Mouse (Mus musculus) G1E (cell line): ENCODE measurements around the gene Ctsa. TPM values are rescaled to one million over a fixed set of nuclear protein-coding genes. Genes with fewer than 3 reads are reported as not detected.
"Not testable (repeated sequence)": the region's sequence is repeated elsewhere in the genome, so short reads cannot be mapped to it uniquely, and the experiment has no call there.

ENCODE experiments used
- ATAC-seq: 2 replicates; pipeline ENCODE4 v1.8.0; 2016; ENCODE audit warnings: mild to moderate bottlenecking; ENCODE audit not compliant: insufficient number of reproducible peaks, poor library complexity, low FRiP score, severe bottlenecking; ENCODE audit errors: extremely low read depth
- DNase-seq: peaks from one replicate; pipeline ENCODE4 v3.0.0; 2012; ENCODE audit warnings: low spot score
- H3K27me3 ChIP-seq: 2 replicates; pipeline ENCODE4 v1.6.1; 2012; ENCODE audit warnings: mild to moderate bottlenecking, low read length, inconsistent platforms; ENCODE audit not compliant: insufficient read depth
- H3K36me3 ChIP-seq: replicated peaks from 2 replicates; pipeline ENCODE3; 2012; ENCODE audit warnings: mild to moderate bottlenecking, inconsistent platforms
- H3K4me1 ChIP-seq: 2 replicates; pipeline ENCODE4 v1.6.1; 2012; ENCODE audit warnings: low read depth, low read length, inconsistent platforms, mixed read lengths; ENCODE audit not compliant: insufficient read depth
- H3K4me3 ChIP-seq: 2 replicates; pipeline ENCODE4 v1.5.1; 2012; ENCODE audit warnings: low read depth, mild to moderate bottlenecking, inconsistent platforms, low read length, moderate library complexity, mixed read lengths
- H3K9me3 ChIP-seq: replicated peaks from 2 replicates; pipeline ENCODE4 v1.6.1; 2012; ENCODE audit warnings: inconsistent platforms
- CTCF ChIP-seq: IDR thresholded peaks from 2 replicates; pipeline ENCODE4 v1.5.1; 2012; ENCODE audit warnings: low read depth, low read length, inconsistent platforms, mixed read lengths
- GATA1 ChIP-seq: IDR thresholded peaks from 2 replicates; pipeline ENCODE4 v1.6.1; 2012; ENCODE audit warnings: borderline replicate concordance, low read length, inconsistent platforms, mixed read lengths
- GATA2 ChIP-seq: IDR thresholded peaks from 2 replicates; pipeline ENCODE4 v1.6.1; 2012; ENCODE audit warnings: low read depth, low read length, inconsistent platforms, borderline replicate concordance
- POLR2AphosphoS5 ChIP-seq: IDR thresholded peaks from 2 replicates; pipeline ENCODE4 v1.6.1; 2012; ENCODE audit warnings: low read depth, low read length, inconsistent platforms; ENCODE audit not compliant: insufficient replicate concordance
- TAL1 ChIP-seq: conservative IDR thresholded peaks from 2 replicates; pipeline ENCODE4 v1.6.1; 2012; ENCODE audit warnings: low read depth, low read length, inconsistent platforms, mixed read lengths
- polyA plus RNA-seq: library from polyadenylated mRNA; stranded (reverse); fragments of >175 nt; gene quantifications from 2 replicates; pipeline ENCODE4 v1.2.3, GENCODE M21; 2012
- total RNA-seq, 2 experiments: library from RNA; stranded (forward) in 1 of 2; stranded (reverse) in 1 of 2; fragments of 200-1000 nt in 1 of 2; fragments of >200 nt in 1 of 2; fragmentation: Nextera tagmentation in 1 of 2; gene quantifications; 2 replicates each; pipeline ENCODE4 v1.2.3; 2014 to 2017

Ctsa gene
- total and polyA plus RNA-seq, 3 experiments, result 24.7 to 68.2 (median 58.7) TPM

GRCm38 (mm10) chr2:164793772-164794171 is 38.9 kb upstream of the Ctsa start:
- ATAC-seq, result no peak
- no peak for TF ChIP-seq TAL1
- no peak for TF ChIP-seq GATA1
- TF ChIP-seq POLR2AphosphoS5, result no peak
- TF ChIP-seq GATA2, result no peak
- no peak for TF ChIP-seq CTCF
- H3K27me3 ChIP-seq, result no peaks in the 10 kb centered on the region
- H3K4me1 ChIP-seq, result peaks cover 19% of the 10 kb centered on the region
- no peak for DNase-seq
- no peaks in the 10 kb centered on the region for H3K9me3 ChIP-seq
- H3K36me3 ChIP-seq, result peaks cover 91% of the 10 kb centered on the region
- H3K4me3 ChIP-seq, result no peak overlapping the region

GRCm38 (mm10) chr2:164794293-164794692 is 38.4 kb upstream of the Ctsa start:
- Histone ChIP-seq H3K4me1 (peaks cover 15% of the 10 kb centered on the region), H3K36me3 (peaks cover 91% of the 10 kb centered on the region), H3K27me3 (no peaks in the 10 kb centered on the region), H3K4me3 (no peak overlapping the region), H3K9me3 (no peaks in the 10 kb centered on the region)
- ATAC-seq (peak; percentile 49), DNase-seq (peak; percentile 83)
- TF ChIP-seq CTCF, result peak; percentile 89
- TF ChIP-seq GATA2, result no peak

- Histone ChIP-seq H3K4me3 (no peak overlapping the region), H3K9me3 (no peaks in the 10 kb centered on the region), H3K36me3 (peaks cover 93% of the 10 kb centered on the region), H3K27me3 (no peaks in the 10 kb centered on the region), H3K4me1 (peaks cover 6% of the 10 kb centered on the region; the same call in 1 of the 2 replicates)
- no peak for TF ChIP-seq CTCF
- TF ChIP-seq GATA1, result no peak
- no peak for TF ChIP-seq POLR2AphosphoS5
- no peak for TF ChIP-seq TAL1
- TF ChIP-seq GATA2, result no peak
- no peak for DNase-seq
- ATAC-seq, result no peak
These were observed 36.8 kb upstream of the Ctsa start for GRCm38 (mm10) chr2:164795868-164796267.

GRCm38 (mm10) chr2:164798554-164798953 is 34.1 kb upstream of the Ctsa start:
- not testable (repeated sequence) for H3K27me3 ChIP-seq, DNase-seq, H3K9me3 ChIP-seq, H3K4me3 ChIP-seq, ATAC-seq
- peaks cover 14% of the 10 kb centered on the region for H3K4me1 ChIP-seq
- peaks cover 92% of the 10 kb centered on the region for H3K36me3 ChIP-seq

GRCm38 (mm10) chr2:164800252-164801004 is 32.2 kb upstream of the Ctsa start:
- no peak for ATAC-seq
- no peaks in the 10 kb centered on the region for H3K9me3 ChIP-seq
- H3K36me3 ChIP-seq, result peaks cover 77% of the 10 kb centered on the region

DNA sequence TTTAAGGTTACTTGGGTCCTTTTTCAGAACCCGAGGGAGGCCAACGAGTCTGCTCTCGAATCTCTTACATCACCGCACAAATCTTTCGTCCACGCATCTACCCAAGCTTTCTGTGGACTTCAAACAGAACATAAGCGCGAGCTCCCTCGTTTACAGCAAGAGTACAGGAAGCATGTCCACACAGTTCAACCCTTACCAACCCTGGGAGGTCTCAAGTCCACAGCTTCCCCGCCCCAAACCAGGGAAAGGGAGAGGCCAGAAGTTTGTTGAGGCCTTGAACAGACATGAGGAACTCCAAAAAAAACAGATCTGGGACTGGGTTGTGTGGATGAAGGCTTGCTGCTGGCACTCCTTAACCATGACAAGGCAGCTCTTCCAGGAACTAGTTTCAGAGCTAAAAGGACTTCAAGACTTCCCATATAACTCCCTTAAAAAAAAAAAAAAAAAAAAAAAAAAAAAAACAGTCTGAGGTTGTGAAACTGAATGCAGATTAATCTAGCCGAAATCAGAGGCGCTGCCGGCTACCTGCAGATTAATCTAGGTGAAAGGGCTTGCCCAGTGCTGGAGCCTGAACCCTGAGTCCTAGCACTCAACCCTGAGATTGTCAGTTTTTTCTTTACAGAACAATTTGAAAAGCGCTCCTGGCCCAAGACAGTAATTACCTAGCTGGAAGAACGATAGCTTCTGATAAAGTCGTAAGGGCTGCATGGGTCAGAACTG is 29.3 kb upstream of the Ctsa start:
- ATAC-seq (no peak), DNase-seq (no peak)
- TF ChIP-seq GATA1, result no peak
- TF ChIP-seq CTCF, result no peak
- TF ChIP-seq TAL1, result no peak
- no peak for TF ChIP-seq POLR2AphosphoS5
- TF ChIP-seq GATA2, result no peak
- Histone ChIP-seq H3K9me3 (no peaks in the 10 kb centered on the region), H3K4me1 (peaks cover 34% of the 10 kb centered on the region), H3K27me3 (no peaks in the 10 kb centered on the region), H3K4me3 (peak overlapping the region; percentile 81), H3K36me3 (peaks cover 60% of the 10 kb centered on the region)

More at GRCm38 (mm10) chr2:164800252-164801004, 32.2 kb upstream of the Ctsa start:
- Histone ChIP-seq H3K4me1 (peaks cover 22% of the 10 kb centered on the region), H3K27me3 (no peaks in the 10 kb centered on the region), H3K4me3 (no peak overlapping the region)
- no peak for TF ChIP-seq POLR2AphosphoS5
- TF ChIP-seq GATA1, result no peak
- TF ChIP-seq GATA2, result no peak
- TF ChIP-seq TAL1, result no peak
- TF ChIP-seq CTCF, result no peak
- DNase-seq, result no peak
